20 mouse cellular contexts compared by ENCODE assay signal in genomic region chr5:20865193-20865755, GRCm38 (mm10). TPM values are rescaled to one million over a fixed set of nuclear protein-coding genes. Genes with fewer than 3 reads are reported as not detected.
DNase-seq lines count a peak whose midpoint lies in the region; ATAC-seq and TF ChIP-seq lines count a peak whose summit lies in the region.
"Had no signal": no experiment of that assay in that cellular context is flagged by ENCODE, and none has a peak within 500 bp of the region (broad histone marks: within the 10 kb centered on the region; RNA-seq: fewer than 3 reads in every experiment).

No protein-coding gene starts in this region.

- no peak for TF ChIP-seq POLR2A in CH12.LX (IDR thresholded peaks at IDR 0.05; ENCODE audit: low read depth, low read length)

- H3K27me3 ChIP-seq in kidney, postnatal 0 days (ENCODE audit: insufficient read depth, low read length), result no peaks in the 10 kb centered on the region
- H3K27me3 ChIP-seq in CH12.LX (replicated peaks), result no peaks in the 10 kb centered on the region
- no peaks in the 10 kb centered on the region for H3K27me3 ChIP-seq in liver, embryonic 11.5 days (replicated peaks; ENCODE audit: control insufficient read depth, insufficient read depth, low read length)
- H3K27me3 ChIP-seq: hindbrain, embryonic 12.5 days; neural tube, embryonic 15.5 days had no signal

- ATAC-seq in kidney, postnatal 0 days (replicated peaks; ENCODE audit: low FRiP score, low read depth), result no peak
- ATAC-seq in common myeloid progenitor, adult 5-6 weeks (replicated peaks; ENCODE audit: low read depth, poor library complexity, severe bottlenecking), result peak; percentile 26; the same call in 1 of the 2 replicates
- ATAC-seq in megakaryocyte progenitor cell, adult 5-6 weeks (replicated peaks; ENCODE audit: poor library complexity), result peak; percentile 24; the same call in 1 of the 2 replicates
- ATAC-seq in liver, embryonic 11.5 days (replicated peaks; ENCODE audit: low FRiP score), result no peak
- ATAC-seq: forebrain, postnatal 0 days; intestine, embryonic 16.5 days had no signal

- TF ChIP-seq CTCF in kidney, postnatal 0 days (IDR thresholded peaks at IDR 0.05; ENCODE audit: low read depth), result no peak
- TF ChIP-seq CTCF in CH12.LX (conservative IDR thresholded peaks at IDR 0.05 in 1 of 2, IDR thresholded peaks at IDR 0.05 in 1 of 2; ENCODE audit: low read depth in 2 of 2, low read length in 2 of 2), result no peak

- 59% methylated on average over 2 of the region's 2 CpGs for WGBS in kidney, postnatal 0 days
- 87% methylated on average over 2 of the region's 2 CpGs for WGBS in liver, embryonic 11.5 days

- in situ Hi-C loops in CH12.LX (cut with MboI; ENCODE audit: low pct_ligation_motif_present, low pct_unique_long_range_greater_than_20kb, low sequenced_read_pairs), result no loop called here

- no peak overlapping the region for H3K4me2 ChIP-seq in kidney, postnatal 0 days (ENCODE audit: low read length)
- H3K4me2 ChIP-seq in CH12.LX (ENCODE audit: insufficient read depth, low read depth, poor library complexity, severe bottlenecking), result peak overlapping the region; percentile 87
- H3K4me2 ChIP-seq in liver, embryonic 11.5 days, result no peak overlapping the region
- H3K4me2 ChIP-seq: hindbrain, embryonic 12.5 days; midbrain, embryonic 11.5 days; neural tube, embryonic 15.5 days had no signal

- peaks cover 7% of the 10 kb centered on the region for H3K4me1 ChIP-seq in kidney, postnatal 0 days (replicated peaks; ENCODE audit: insufficient read depth, low read length)
- H3K4me1 ChIP-seq in CH12.LX (ENCODE audit: control insufficient read depth in 1 of 2, insufficient read depth in 2 of 2), result peaks cover 2 to 66% of the 10 kb centered on the region in 2 experiments; a peak in 3 of 4 replicates
- H3K4me1 ChIP-seq in liver, embryonic 11.5 days (replicated peaks; ENCODE audit: control insufficient read depth, insufficient read depth, low read length), result no peaks in the 10 kb centered on the region
- H3K4me1 ChIP-seq: hindbrain, embryonic 12.5 days had no signal

- H3K4me3 ChIP-seq in kidney, postnatal 0 days (replicated peaks; ENCODE audit: low read depth, low read length), result no peak overlapping the region
- no peak overlapping the region for H3K4me3 ChIP-seq in CH12.LX (replicated peaks in 1 of 3; ENCODE audit: low read depth in 2 of 3, low read length in 2 of 3, poor library complexity in 1 of 3)
- no peak overlapping the region for H3K4me3 ChIP-seq in liver, embryonic 11.5 days (ENCODE audit: low read depth, low read length)
- H3K4me3 ChIP-seq: hindbrain, embryonic 12.5 days; neural tube, embryonic 15.5 days had no signal

- H3K36me3 ChIP-seq in kidney, postnatal 0 days (ENCODE audit: insufficient read depth, low read length), result no peaks in the 10 kb centered on the region
- H3K36me3 ChIP-seq in CH12.LX (replicated peaks in 1 of 2; ENCODE audit: control insufficient read depth in 1 of 2, insufficient read depth in 1 of 2, low read length in 1 of 2), result peaks cover 0 to 5% of the 10 kb centered on the region in 2 experiments
- H3K36me3 ChIP-seq in liver, embryonic 11.5 days (ENCODE audit: control insufficient read depth, insufficient read depth, low read length), result no peaks in the 10 kb centered on the region
- H3K36me3 ChIP-seq: hindbrain, embryonic 12.5 days; neural tube, embryonic 15.5 days had no signal

- no peaks in the 10 kb centered on the region for H3K9me3 ChIP-seq in kidney, postnatal 0 days (replicated peaks; ENCODE audit: low read length)
- no peaks in the 10 kb centered on the region for H3K9me3 ChIP-seq in CH12.LX (replicated peaks; ENCODE audit: low read length)
- no peaks in the 10 kb centered on the region for H3K9me3 ChIP-seq in liver, embryonic 11.5 days (ENCODE audit: control insufficient read depth, low read length)
- H3K9me3 ChIP-seq: hindbrain, embryonic 12.5 days; neural tube, embryonic 15.5 days had no signal

- H3K79me2 ChIP-seq in CH12.LX (replicated peaks; ENCODE audit: control insufficient read depth, extremely low read depth, insufficient read depth, poor library complexity, severe bottlenecking), result peaks cover 24% of the 10 kb centered on the region

- peak overlapping the region; percentile 50; the same call in 1 of the 2 replicates for H3K27ac ChIP-seq in kidney, postnatal 0 days
- no peak overlapping the region for H3K27ac ChIP-seq in CH12.LX (ENCODE audit: insufficient read depth, low read depth)
- H3K27ac ChIP-seq in liver, embryonic 11.5 days (ENCODE audit: low read depth, low read length), result no peak overlapping the region
- H3K27ac ChIP-seq: hindbrain, embryonic 12.5 days; neural tube, embryonic 15.5 days had no signal

- TF ChIP-seq EP300 in CH12.LX (IDR thresholded peaks at IDR 0.05; ENCODE audit: low read length), result no peak

- no peak overlapping the region for H3K9ac ChIP-seq in kidney, postnatal 0 days (ENCODE audit: low read depth, low read length)
- H3K9ac ChIP-seq in CH12.LX (ENCODE audit: insufficient read depth, low read depth), result peak overlapping the region; percentile 65; the same call in 1 of the 2 replicates
- H3K9ac ChIP-seq in liver, embryonic 11.5 days (ENCODE audit: low read depth, low read length), result no peak overlapping the region
- H3K9ac ChIP-seq: forebrain, postnatal 0 days; hindbrain, embryonic 12.5 days; neural tube, embryonic 15.5 days had no signal

- dilution Hi-C loops in CH12.LX (cut with MboI; ENCODE audit: extremely low pct_ligation_motif_present, extremely low pct_unique_long_range_greater_than_20kb, low sequenced_read_pairs), result no loop called here

- TF ChIP-seq RAD21 in CH12.LX (IDR thresholded peaks at IDR 0.05; ENCODE audit: low read depth, low read length), result no peak

- peak; percentile 66 for DNase-seq in kidney, postnatal 0 days (ENCODE audit: low spot score)
- no peak for DNase-seq in kidney, postnatal 10 days
- DNase-seq in CH12.LX (ENCODE audit: extremely low read depth), result no peak
- no peak for DNase-seq in liver, embryonic 11.5 days (ENCODE audit: low spot score)
- no peak for DNase-seq in ovary, postnatal 10 days (ENCODE audit: low spot score)
- DNase-seq: adrenal gland, adult 2 months; cerebellum, adult 11-12 months; cerebellum, postnatal 36 days; forebrain, postnatal 0 days; gastrocnemius, postnatal 14 days; layer of hippocampus, postnatal 36 days; liver; lung, adult 2 months; thymus, adult 18-20 months had no signal

TF ChIP-seq in CH12.LX, 34 proteins besides CTCF, POLR2A, EP300 and RAD21:
- TF ChIP-seq TCF12 (IDR thresholded peaks at IDR 0.05; ENCODE audit: low read depth, low read length) (no peak), MYC (IDR thresholded peaks at IDR 0.05; ENCODE audit: low read depth, low read length) (no peak), JUND (conservative IDR thresholded peaks at IDR 0.05; ENCODE audit: low read depth, low read length) (no peak), NRF1 (IDR thresholded peaks at IDR 0.05; ENCODE audit: low read depth, low read length) (no peak)

RNA-seq across cellular contexts. Expression of gene Phtf2, which starts 16.6 kb away (rescaled TPM):
- 8.4 and 8.5 TPM in 2 replicates for polyA plus RNA-seq in kidney, postnatal 0 days (2015; fragmentation: Nextera tagmentation; extraction: Ambion mirVana)
- total RNA-seq in CH12.LX (2012; rRNA removed) (16.4 and 18.5 TPM in 2 replicates), CH12.LX (2014; rRNA removed) (30.4 and 32.7 TPM in 2 replicates)
- polyA plus RNA-seq in CH12.LX (2012; ENCODE audit: insufficient read length, low read depth), result 28.1 and 30.6 TPM in 2 replicates
- total RNA-seq in common myeloid progenitor, adult 5-6 weeks (2017), result 30.0 and 36.5 TPM in 2 replicates
- 9.7 and 15.2 TPM in 2 replicates for total RNA-seq in megakaryocyte progenitor cell, adult 5-6 weeks (2015)
- total RNA-seq in megakaryocyte progenitor cell, adult 5-6 weeks (2017), result 10.0 and 23.0 TPM in 2 replicates
- 17.0 and 18.2 TPM in 2 replicates for polyA plus RNA-seq in liver, embryonic 11.5 days (2014; fragmentation: Nextera tagmentation; extraction: Ambion mirVana)

RNA-seq across cellular contexts. Expression of gene Tmem60, which starts 16.7 kb away (rescaled TPM):
- polyA plus RNA-seq in kidney, postnatal 0 days (2015; fragmentation: Nextera tagmentation; extraction: Ambion mirVana), result 63.4 and 68.7 TPM in 2 replicates
- total RNA-seq in CH12.LX (2012; rRNA removed), result 12.7 and 12.9 TPM in 2 replicates
- 35.4 and 39.3 TPM in 2 replicates for total RNA-seq in CH12.LX (2014; rRNA removed)
- polyA plus RNA-seq in CH12.LX (2012; ENCODE audit: insufficient read length, low read depth), result 17.2 and 19.2 TPM in 2 replicates
- 14.2 and 15.7 TPM in 2 replicates for total RNA-seq in common myeloid progenitor, adult 5-6 weeks (2017)
- 29.5 and 34.9 TPM in 2 replicates for total RNA-seq in megakaryocyte progenitor cell, adult 5-6 weeks (2015)
- 12.6 and 14.0 TPM in 2 replicates for total RNA-seq in megakaryocyte progenitor cell, adult 5-6 weeks (2017)
- 48.0 and 55.4 TPM in 2 replicates for polyA plus RNA-seq in liver, embryonic 11.5 days (2014; fragmentation: Nextera tagmentation; extraction: Ambion mirVana)

Comparison
In these comparisons a context has a peak if more than half of its experiments do, and no peak if none do; other contexts are left out.
1. ATAC-seq: peak in common myeloid progenitor, adult 5-6 weeks (single experiment) and megakaryocyte progenitor cell, adult 5-6 weeks (single experiment); none in kidney, postnatal 0 days (single experiment) and liver, embryonic 11.5 days (single experiment).